Mouse (Mus musculus) liver, embryonic 14.5 days (tissue): ENCODE results near the gene Gm15319. TPM values are rescaled to one million over a fixed set of nuclear protein-coding genes. Genes with fewer than 3 reads are reported as not detected.
"Not testable (repeated sequence)": the region's sequence is repeated elsewhere in the genome, so short reads cannot be mapped to it uniquely, and the experiment has no call there.

Source experiments
- ATAC-seq: fragments of 200-750 bp; cut with Nextera tagmentation; 2 replicates; pipeline ENCODE4 v1.8.0; 2017; ENCODE audit warnings: moderate number of reproducible peaks, mild to moderate bottlenecking, moderate library complexity; ENCODE audit not compliant: insufficient read depth
- DNase-seq, 3 experiments: peaks; one replicate each; pipeline ENCODE4 v3.0.0-alpha.2; 2012 to 2013; ENCODE audit warnings: low read depth in 3 of 3, low spot score in 3 of 3
- H3K27ac ChIP-seq: fragments of 300-500 bp; sonication (generic); 2 replicates; pipeline ENCODE4 v1.5.1; 2014; ENCODE audit warnings: moderate library complexity, mild to moderate bottlenecking, control low read depth, inconsistent platforms
- H3K27me3 ChIP-seq: fragments of 300-500 bp; sonication (generic); 2 replicates; pipeline ENCODE4 v1.6.1; 2014; ENCODE audit warnings: mild to moderate bottlenecking, low read length, moderate library complexity; ENCODE audit not compliant: control insufficient read depth, insufficient read depth
- H3K36me3 ChIP-seq: fragments of 300-500 bp; sonication (generic); replicated peaks from 2 replicates; pipeline ENCODE4 v1.6.1; 2014; ENCODE audit warnings: low read depth; ENCODE audit not compliant: control insufficient read depth, insufficient read depth
- H3K4me1 ChIP-seq, 2 experiments: fragments of 200-500 bp in 1 of 2; fragments of 300-500 bp in 1 of 2; sonication (generic) in 1 of 2; replicated peaks; 2 replicates each; pipeline ENCODE4 v1.6.1; 2012 to 2014; ENCODE audit warnings: antibody characterized with exemption in 1 of 2, inconsistent platforms in 1 of 2, low read length in 1 of 2; ENCODE audit not compliant: control insufficient read depth in 2 of 2, insufficient read depth in 2 of 2
- H3K4me2 ChIP-seq: fragments of 300-500 bp; sonication (generic); 2 replicates; pipeline ENCODE4 v1.6.1; 2014; ENCODE audit warnings: low read depth, mild to moderate bottlenecking, control low read depth, moderate library complexity
- H3K4me3 ChIP-seq, 2 experiments: fragments of 200-500 bp in 1 of 2; fragments of 300-500 bp in 1 of 2; sonication (generic) in 1 of 2; 2 replicates each; pipeline ENCODE4 v1.5.1; 2012 to 2014; ENCODE audit warnings: low read depth in 2 of 2, low read length in 2 of 2, mild to moderate bottlenecking in 2 of 2, control low read depth in 1 of 2, inconsistent platforms in 1 of 2, moderate library complexity in 1 of 2; ENCODE audit not compliant: insufficient read depth in 1 of 2
- H3K9ac ChIP-seq: fragments of 300-500 bp; sonication (generic); replicated peaks from 2 replicates; pipeline ENCODE4 v1.6.1; 2014; ENCODE audit warnings: mild to moderate bottlenecking, control low read depth, moderate library complexity
- H3K9me3 ChIP-seq: fragments of 300-500 bp; sonication (generic); 2 replicates; pipeline ENCODE4 v1.6.1; 2016; ENCODE audit warnings: low read length, mixed read lengths; ENCODE audit not compliant: control insufficient read depth
- CTCF ChIP-seq: IDR thresholded peaks from 2 replicates; pipeline ENCODE4 v1.5.1; 2016; ENCODE audit warnings: antibody characterized with exemption, low read depth, control low read depth
- WGBS: fragments of 180-500 bp; shearing (Covaris S2); extraction: QIAGEN DNeasy Blood & Tissue Kit; methylation state at CpG from one replicate; pipeline ENCODE4 v1.1.7; 2014; ENCODE audit not compliant: insufficient replicate concordance; 5-methylcytosine and 5-hydroxymethylcytosine counted together
- polyA plus RNA-seq, 2 experiments: library from polyadenylated mRNA; depleted of rRNA in 1 of 2; stranded (reverse) in 1 of 2; unstranded in 1 of 2; fragments of >200 nt; fragmentation: Nextera tagmentation in 1 of 2; extraction: Ambion mirVana in 1 of 2; gene quantifications; 2 replicates each; pipeline versions ENCODE4 v1.2.1 to v1.2.3; 2012 to 2014

The Gm15319 gene
- polyA plus RNA-seq, 2 experiments, result not detected

GRCm38 (mm10) chr8:20296803-20297702 is 66.0 kb downstream of the Gm15319 start:
- peak; percentile 99 for ATAC-seq
- TF ChIP-seq CTCF, result peak; percentile 84

DNA sequence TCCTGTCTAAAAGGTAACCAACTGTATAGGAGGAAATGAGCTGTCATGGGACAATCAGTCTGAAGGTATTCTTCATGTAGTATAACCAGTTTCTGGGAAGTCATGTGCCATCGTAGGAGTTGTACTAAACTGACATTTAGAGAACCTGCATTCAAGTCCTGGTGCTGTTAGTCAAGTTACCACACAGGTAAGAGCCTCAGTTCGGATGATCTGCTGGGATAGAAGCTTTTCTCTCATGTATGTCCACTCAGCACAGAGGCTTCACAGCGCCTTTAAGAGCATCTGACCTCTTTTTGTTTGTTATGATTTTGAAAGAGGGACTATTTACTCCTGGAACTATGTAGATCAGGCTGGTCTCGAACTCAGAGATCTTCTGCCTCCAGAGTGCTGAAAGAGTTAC is 67.1 kb downstream of the Gm15319 start:
- not testable (repeated sequence) for H3K36me3 ChIP-seq

More at GRCm38 (mm10) chr8:20296803-20297702, 66.0 kb downstream of the Gm15319 start:
- not testable (repeated sequence) for H3K27me3 ChIP-seq, H3K27ac ChIP-seq, H3K9me3 ChIP-seq, H3K36me3 ChIP-seq, H3K4me1 ChIP-seq
- peak overlapping the region; percentile 68 for H3K4me2 ChIP-seq
- WGBS, result 6% methylated on average over 57 of the region's 73 CpGs
- peak overlapping the region; percentile 87 for H3K9ac ChIP-seq
- peak; percentile 68 to 75 (median 74) for DNase-seq
- H3K4me3 ChIP-seq, result peak overlapping the region; percentile 67 to 72

GRCm38 (mm10) chr8:20294826-20295225 is 68.2 kb downstream of the Gm15319 start:
- ATAC-seq, result not testable (repeated sequence)

More for the DNA sequence above, 67.1 kb downstream of the Gm15319 start:
- H3K4me2 ChIP-seq, H3K4me3 ChIP-seq, H3K9ac ChIP-seq, H3K9me3 ChIP-seq, H3K27me3 ChIP-seq, ATAC-seq, H3K4me1 ChIP-seq, H3K27ac ChIP-seq, DNase-seq: not testable (repeated sequence)
- WGBS, result 58% methylated on average over 2 of the region's 4 CpGs

GRCm38 (mm10) chr8:20293966-20294365 is 69.0 kb downstream of the Gm15319 start:
- H3K27ac ChIP-seq, H3K9me3 ChIP-seq, DNase-seq, H3K4me2 ChIP-seq, H3K36me3 ChIP-seq, H3K4me3 ChIP-seq, H3K9ac ChIP-seq, ATAC-seq, H3K27me3 ChIP-seq, H3K4me1 ChIP-seq: not testable (repeated sequence)

More at GRCm38 (mm10) chr8:20294826-20295225, 68.2 kb downstream of the Gm15319 start:
- DNase-seq, H3K36me3 ChIP-seq, H3K4me3 ChIP-seq, H3K9ac ChIP-seq, H3K27ac ChIP-seq, H3K27me3 ChIP-seq, H3K9me3 ChIP-seq, H3K4me1 ChIP-seq, H3K4me2 ChIP-seq: not testable (repeated sequence)
- WGBS, result 62% methylated on average over 4 of the region's 4 CpGs

- H3K36me3 ChIP-seq, H3K27ac ChIP-seq, H3K4me3 ChIP-seq, H3K4me2 ChIP-seq, H3K4me1 ChIP-seq, H3K9me3 ChIP-seq, H3K9ac ChIP-seq, H3K27me3 ChIP-seq, DNase-seq, ATAC-seq: not testable (repeated sequence)
- WGBS, result 70% methylated on average over 4 of the region's 8 CpGs
Measured at GRCm38 (mm10) chr8:20290015-20290414, 73.0 kb downstream of the Gm15319 start.

DNA sequence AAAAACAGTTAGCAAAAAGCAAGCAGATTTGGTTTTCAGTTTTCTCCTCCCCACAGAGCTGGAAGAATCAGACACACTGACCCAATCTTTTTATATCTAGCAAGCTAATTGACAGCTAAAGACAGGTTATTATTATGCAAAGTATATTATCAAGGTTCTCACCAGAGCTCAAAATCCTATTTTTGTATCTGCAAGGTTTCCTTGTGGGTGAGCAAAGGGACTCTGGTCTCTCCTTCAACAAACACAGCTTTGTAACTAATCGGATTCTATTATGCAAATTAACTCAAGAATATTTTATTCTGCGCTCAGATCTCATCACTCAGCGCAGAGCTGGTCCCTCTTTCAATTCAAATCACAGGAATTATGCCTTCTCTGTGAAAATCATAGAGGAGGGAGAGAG is 74.1 kb downstream of the Gm15319 start:
- not testable (repeated sequence) for H3K27ac ChIP-seq, DNase-seq, H3K4me1 ChIP-seq, H3K36me3 ChIP-seq, H3K27me3 ChIP-seq, H3K4me3 ChIP-seq, H3K9ac ChIP-seq, H3K9me3 ChIP-seq, H3K4me2 ChIP-seq, ATAC-seq
- WGBS, result 61% methylated on average over 1 of the region's 3 CpGs

GRCm38 (mm10) chr8:20287706-20288105 is 75.3 kb downstream of the Gm15319 start:
- not testable (repeated sequence) for ATAC-seq
- 60% methylated on average over 3 of the region's 3 CpGs for WGBS

More at GRCm38 (mm10) chr8:20287706-20288105, 75.3 kb downstream of the Gm15319 start:
- H3K4me2 ChIP-seq, H3K36me3 ChIP-seq, H3K27ac ChIP-seq, H3K9ac ChIP-seq, H3K4me3 ChIP-seq, H3K9me3 ChIP-seq, DNase-seq, H3K4me1 ChIP-seq, H3K27me3 ChIP-seq: not testable (repeated sequence)
